Mouse (Mus musculus) cortical plate, adult 2 months (tissue): ENCODE measurements around the gene Mob3a.

Experiments used
- CTCF ChIP-seq: fragments of 200-500 bp; IDR thresholded peaks from 2 replicates; pipeline ENCODE4 v1.5.1; 2011; ENCODE audit warnings: mild to moderate bottlenecking, control low read depth, low read length; ENCODE audit not compliant: insufficient read depth; ENCODE audit errors: extremely low read depth
- POLR2A ChIP-seq: fragments of 200-500 bp; IDR thresholded peaks from 2 replicates; pipeline ENCODE4 v1.6.1; 2011; ENCODE audit warnings: mild to moderate bottlenecking, low read length, control low read depth; ENCODE audit not compliant: insufficient read depth; ENCODE audit errors: extremely low read depth

- no peak for TF ChIP-seq CTCF
- TF ChIP-seq POLR2A: no peak
These were observed 32.8 kb downstream of the Mob3a start for GRCm38 (mm10) chr10:80669018-80669417.
